Mouse (Mus musculus) ovary, postnatal 10 days (tissue): Measurements from ENCODE around the gene Pappa2.

Experiments
- DNase-seq: peaks from one replicate; pipeline ENCODE4 v3.0.0; 2022; ENCODE audit warnings: low spot score

Pappa2 gene

DNA sequence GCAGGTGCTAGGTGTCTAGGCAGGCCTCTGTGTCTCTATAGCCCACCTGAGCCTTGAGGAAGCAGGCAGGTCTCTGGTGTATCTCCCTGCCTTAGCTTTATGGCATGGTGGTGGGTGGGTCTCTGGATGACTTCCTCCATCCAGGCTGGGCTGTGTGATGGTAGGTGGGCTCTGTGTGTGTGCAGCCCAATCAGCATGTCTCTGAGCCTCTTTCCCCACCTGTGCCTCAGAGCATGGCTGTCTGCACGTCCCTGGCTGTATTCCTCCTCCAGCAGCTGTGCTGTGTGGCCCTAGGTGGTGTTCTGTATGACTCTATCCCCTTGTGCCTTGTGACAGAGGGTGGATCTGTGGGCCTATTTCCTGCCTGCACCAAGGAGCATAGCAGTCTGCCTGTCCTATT, at the start of gene Pappa2:
Pappa2 (minus strand) TSS at position 101 of the 400 bp plus-strand sequence.
- no peak for DNase-seq

DNA sequence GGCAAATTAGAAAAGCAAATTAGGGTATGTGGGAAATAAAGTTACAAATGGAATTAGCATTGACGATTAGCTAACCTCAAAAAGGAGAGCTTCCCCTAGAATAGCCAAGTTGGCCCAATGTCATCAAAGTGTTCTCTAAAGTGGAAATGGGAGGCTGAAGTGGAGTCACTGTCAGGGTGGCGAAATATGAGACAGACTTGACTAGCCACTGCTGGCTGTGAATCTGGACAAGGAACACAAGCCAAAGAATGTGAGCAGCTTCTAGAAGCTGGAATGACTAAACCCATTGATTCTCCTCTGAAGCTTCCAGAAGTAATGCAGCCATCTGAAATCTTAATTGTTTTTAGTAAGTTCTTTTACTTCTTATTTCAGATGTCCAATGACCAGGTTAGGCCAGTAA, 48.8 kb upstream of the Pappa2 start:
- DNase-seq = no peak

DNA sequence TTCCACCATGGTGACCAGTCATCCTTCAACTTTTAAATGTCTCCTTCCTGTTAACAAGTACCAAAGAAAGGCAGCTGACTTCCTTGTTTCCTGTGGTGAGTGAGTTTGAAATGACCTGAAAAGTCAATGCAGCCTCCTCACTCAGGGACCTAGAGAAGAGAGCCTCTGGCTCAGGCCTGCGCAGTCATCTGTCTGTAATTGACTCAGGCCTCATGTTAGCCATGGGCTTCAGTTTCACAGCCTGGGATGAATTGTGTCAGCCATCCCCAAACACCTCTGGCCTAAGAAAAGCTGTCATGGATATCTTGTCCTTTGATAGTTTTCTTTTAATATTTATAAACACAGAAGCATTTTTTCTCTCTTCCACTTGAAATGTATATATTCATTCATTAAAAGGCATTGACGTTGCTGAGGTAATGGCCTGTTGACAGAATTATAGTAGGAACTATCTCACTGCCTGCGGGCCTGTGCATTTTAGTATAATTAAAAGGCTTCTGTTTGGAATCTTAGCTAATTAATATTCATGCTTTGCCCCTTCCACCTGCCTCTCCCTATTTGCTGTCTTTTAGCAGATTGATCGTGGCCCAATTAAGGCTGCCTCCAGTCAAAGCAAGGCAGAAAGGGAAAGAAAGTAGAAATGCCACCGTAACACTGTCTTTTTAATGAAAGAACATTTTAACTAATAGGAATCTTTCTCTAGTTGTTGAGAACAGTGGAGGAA, 34.8 kb upstream of the Pappa2 start:
- no peak for DNase-seq

GRCm38 (mm10) chr1:158987042-158987441, 6.8 kb upstream of the Pappa2 start:
- DNase-seq = no peak

DNA sequence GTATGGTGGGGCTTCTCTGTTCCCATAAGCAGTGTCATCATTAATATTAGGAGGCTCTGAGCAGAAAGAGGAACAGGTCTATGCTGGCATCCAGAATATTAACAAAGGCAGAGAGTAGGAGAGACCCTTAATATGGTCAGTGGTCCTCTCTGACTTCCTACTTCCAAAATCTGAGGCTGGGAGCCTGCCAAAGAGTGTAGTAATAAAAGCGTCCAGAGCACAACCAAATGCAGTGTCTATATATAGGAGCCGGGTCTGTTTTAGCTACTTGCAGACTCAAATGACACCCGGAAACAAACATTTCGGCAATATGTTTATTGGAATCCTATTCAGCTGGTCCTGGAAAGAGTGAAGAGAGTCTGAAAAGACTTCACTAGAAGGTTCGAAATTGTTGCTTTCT, 17.9 kb downstream of the Pappa2 start:
- no peak for DNase-seq

- no peak for DNase-seq
These were observed 19.3 kb downstream of the Pappa2 start for GRCm38 (mm10) chr1:158960984-158961383.

DNA sequence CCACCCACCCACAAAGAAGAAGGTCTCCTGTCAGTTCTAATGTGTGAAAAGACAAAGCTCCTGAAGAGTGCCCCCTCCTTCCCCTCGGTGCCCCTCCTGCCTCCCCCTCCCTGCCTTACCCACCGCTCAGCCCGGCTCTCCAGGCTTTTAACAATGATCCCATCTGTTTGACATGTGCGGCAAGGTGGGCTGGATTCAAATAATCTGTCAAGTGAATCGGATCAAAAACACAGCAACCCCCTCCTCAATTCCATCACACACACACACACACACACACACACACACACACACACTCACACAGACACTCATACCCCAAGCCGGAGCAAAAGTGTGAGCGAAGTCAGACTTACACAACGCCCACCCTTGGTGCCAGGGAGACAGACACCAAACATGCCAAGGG, 19.7 kb downstream of the Pappa2 start:
- DNase-seq = no peak

DNA sequence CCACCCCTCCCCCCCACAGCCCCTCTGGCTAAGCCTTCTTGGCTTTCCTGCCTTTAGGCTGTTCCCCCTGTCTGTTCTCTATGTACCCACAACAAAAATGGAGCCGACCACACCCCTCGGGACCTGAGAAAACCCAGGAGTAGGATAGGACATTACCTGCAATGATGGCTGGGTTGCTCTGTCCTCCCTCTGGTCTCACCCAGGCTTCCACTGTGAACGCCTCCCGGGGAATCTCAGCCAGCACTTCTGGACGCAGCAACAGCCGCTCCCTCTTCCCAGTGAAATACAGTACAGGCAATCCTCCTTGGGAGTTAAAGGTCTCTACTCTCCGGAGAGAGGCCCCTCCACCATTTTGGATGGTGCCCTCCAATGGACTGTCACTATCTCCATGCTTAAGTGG, 23.9 kb downstream of the Pappa2 start:
- DNase-seq = no peak

DNA sequence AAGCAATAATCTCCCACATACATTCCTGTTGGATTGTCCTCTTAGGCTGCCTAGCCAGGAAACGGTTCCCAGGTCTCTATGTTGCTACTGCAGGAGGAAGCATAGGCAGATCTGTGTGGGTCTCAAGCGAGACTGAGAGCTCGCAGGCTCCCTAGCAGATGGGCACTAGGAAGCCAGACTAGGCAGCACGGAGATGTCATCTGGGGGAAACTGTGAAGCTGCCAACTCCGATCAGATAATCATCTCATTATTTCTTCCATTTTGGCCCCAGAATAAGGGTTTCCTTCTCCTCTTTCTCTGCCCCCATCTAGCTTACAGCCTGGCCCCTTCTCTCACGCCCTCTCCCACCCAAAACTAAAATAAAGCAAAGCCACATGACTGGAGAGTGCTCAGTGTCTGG, 25.5 kb downstream of the Pappa2 start:
- DNase-seq = no peak

- peak; percentile 38 for DNase-seq
These were observed 26.6 kb downstream of the Pappa2 start for GRCm38 (mm10) chr1:158953479-158954207.

- no peak for DNase-seq
These were observed 31.2 kb downstream of the Pappa2 start for GRCm38 (mm10) chr1:158949041-158949440.

GRCm38 (mm10) chr1:158947981-158948735, 32.1 kb downstream of the Pappa2 start:
- no peak for DNase-seq

DNA sequence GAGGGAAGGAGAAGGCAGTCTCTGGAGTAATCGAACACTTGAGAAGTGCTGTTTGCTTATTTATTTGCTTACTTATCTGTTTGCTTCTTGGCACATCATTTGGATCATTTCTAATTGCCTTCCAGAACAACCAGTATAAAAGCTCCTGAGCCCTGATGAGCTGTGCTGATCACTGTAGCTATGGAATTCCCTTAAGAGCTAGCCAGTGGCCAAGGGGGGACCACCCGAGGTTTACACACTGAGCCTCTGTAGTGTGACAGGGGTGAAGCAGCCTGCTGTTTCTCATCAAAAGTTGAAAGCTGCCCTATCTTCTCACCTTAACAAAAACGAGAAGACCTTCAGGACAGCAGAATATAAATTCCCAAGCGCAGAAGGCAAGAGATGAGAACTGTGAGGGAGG, 35.4 kb downstream of the Pappa2 start:
- no peak for DNase-seq

DNA sequence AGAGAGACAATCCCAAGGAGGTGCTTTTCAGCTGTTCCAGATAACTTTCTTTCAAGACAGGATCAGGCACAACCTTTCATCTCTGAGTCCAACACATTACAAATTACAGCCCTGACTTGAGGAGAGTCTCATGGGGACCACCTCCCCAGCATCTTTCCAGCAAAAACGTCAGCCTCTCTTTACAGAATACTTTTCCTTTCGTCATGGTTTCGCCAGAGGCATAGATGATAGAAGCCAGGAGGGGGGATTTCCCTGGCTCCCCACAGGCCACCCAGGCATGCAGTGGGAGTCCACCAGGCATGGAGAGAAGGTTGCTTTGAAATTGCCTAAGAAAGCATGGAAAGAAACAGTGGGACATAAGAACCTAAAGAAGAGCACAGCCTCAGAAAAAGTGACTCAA, 37.4 kb downstream of the Pappa2 start:
- DNase-seq = no peak

- no peak for DNase-seq
These were observed 39.3 kb downstream of the Pappa2 start for GRCm38 (mm10) chr1:158940966-158941365.

DNA sequence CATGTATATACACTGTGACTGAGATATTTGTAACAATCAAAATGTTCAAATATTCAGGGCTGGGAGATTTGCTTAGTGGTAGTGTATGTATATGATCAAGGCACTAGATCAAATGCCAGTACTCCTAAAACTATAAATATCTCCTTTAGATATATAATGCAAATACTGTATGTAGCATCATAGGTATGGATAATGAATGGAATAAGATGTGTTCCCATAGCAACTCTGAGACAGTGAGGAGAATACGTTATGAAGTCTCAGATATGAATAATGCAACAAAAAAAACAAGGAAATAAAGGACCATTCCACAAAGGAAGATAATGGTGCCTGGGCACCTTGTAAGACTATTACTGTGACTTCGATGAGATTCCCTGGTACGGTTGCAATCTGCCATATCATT, 45.8 kb downstream of the Pappa2 start:
- DNase-seq = no peak

DNA sequence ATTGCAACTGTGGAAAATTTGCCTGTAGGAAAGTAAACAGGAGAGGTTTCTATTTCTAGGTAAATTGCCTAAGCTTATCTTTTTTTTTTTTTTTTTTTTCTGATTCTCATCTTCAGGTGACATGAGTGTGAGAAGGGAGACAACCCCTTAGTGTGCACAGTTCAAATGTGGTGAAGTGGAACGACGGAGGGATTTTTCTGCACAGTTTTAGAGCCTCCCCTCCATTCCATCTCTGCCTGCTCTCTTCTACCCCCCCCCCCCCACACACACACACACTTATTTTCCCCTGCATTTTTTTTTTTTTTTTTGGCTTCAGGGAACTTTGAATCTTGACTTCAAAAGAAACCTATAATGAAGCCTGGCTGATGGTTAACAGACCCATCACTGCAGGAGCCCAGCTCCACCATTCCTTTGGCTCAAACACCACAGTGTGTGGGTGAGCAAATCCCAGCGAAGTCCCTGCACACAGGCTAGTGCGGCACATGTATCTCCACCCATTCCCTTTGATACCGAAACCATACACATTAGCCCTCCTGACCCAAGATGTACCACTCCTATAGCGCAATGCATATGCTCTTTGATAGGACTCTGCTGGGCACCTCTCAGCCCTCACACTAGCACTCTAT, 49.0 kb downstream of the Pappa2 start:
- DNase-seq = no peak

- no peak for DNase-seq
These were observed 50.9 kb downstream of the Pappa2 start for GRCm38 (mm10) chr1:158929369-158929768.

- no peak for DNase-seq
These were observed 59.8 kb downstream of the Pappa2 start for GRCm38 (mm10) chr1:158920451-158920850.

DNA sequence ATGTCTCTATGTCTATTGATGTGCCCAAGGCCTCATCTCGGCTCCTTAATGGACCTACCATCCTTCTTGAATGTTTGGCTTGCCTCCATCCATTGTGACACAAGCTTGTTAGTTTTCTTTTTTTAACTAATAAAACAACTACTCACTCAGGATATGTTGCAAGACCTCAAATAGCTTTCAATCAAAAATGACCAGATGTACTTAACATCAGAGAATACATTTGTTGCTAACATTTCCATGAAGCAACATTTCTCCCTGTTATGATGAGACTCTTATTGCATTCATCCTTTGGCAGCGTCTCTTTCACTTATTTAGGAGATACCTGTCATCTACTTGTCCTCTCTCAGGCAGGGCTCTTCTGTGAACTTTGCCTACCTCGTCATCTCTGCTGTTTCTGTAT, 61.4 kb downstream of the Pappa2 start:
- DNase-seq = no peak

- DNase-seq = no peak
These were observed 63.2 kb downstream of the Pappa2 start for GRCm38 (mm10) chr1:158917067-158917466.

DNA sequence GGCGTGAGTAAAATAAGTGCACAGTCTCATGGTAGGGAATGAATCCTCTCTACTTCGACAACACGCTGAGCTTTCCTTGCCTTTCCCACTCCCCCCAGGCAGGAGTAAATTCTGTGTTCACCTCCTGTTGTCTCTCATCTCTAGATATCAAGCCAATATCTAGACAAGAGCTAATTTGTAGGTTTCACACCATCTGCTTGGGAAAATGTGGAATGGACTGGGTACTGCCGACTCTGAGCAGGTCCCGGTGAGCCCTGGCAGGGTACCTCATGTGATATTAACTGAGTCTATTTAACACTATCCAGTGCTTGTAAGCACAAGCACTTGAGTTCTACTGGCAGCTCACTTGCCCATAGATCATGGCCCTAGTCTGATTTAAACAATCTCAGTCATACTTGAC, 64.7 kb downstream of the Pappa2 start:
- DNase-seq = no peak

- DNase-seq = no peak
These were observed 69.6 kb downstream of the Pappa2 start for GRCm38 (mm10) chr1:158910661-158911060.
